Comparison of ENCODE assay signal across 20 mouse cellular contexts in genomic region chr16:57417017-57417416, GRCm38 (mm10).
DNase-seq lines count a peak whose midpoint lies in the region; ATAC-seq and TF ChIP-seq lines count a peak whose summit lies in the region.
"Had no signal": no experiment of that assay in that cellular context is flagged by ENCODE, and none has a peak within 500 bp of the region (broad histone marks: within the 10 kb centered on the region; RNA-seq: fewer than 3 reads in every experiment).

No protein-coding gene starts in this region.

- no peaks in the 10 kb centered on the region for H3K36me3 ChIP-seq in heart, embryonic 10.5 days
- H3K36me3 ChIP-seq in heart, adult 2 months (ENCODE audit: control insufficient read depth, insufficient read depth, low read length), result peaks cover 10% of the 10 kb centered on the region
- no peaks in the 10 kb centered on the region for H3K36me3 ChIP-seq in heart, embryonic 15.5 days
- H3K36me3 ChIP-seq in lung, embryonic 14.5 days (ENCODE audit: insufficient read depth), result no peaks in the 10 kb centered on the region
- H3K36me3 ChIP-seq in hindbrain, embryonic 14.5 days (replicated peaks; ENCODE audit: control insufficient read depth, insufficient read depth), result no peaks in the 10 kb centered on the region
- H3K36me3 ChIP-seq: embryonic facial prominence, embryonic 13.5 days; hindbrain, embryonic 15.5 days had no signal

- no peak overlapping the region for H3K4me3 ChIP-seq in heart, embryonic 10.5 days
- H3K4me3 ChIP-seq in heart, adult 2 months, result no peak overlapping the region
- H3K4me3 ChIP-seq in heart, embryonic 15.5 days, result no peak overlapping the region
- H3K4me3 ChIP-seq in lung, embryonic 14.5 days (ENCODE audit: low read depth, low read length), result no peak overlapping the region
- H3K4me3 ChIP-seq in hindbrain, embryonic 14.5 days (replicated peaks; ENCODE audit: low read length), result no peak overlapping the region
- H3K4me3 ChIP-seq: embryonic facial prominence, embryonic 13.5 days; forebrain, embryonic 13.5 days; hindbrain, embryonic 15.5 days had no signal

- TF ChIP-seq POLR2A in heart, adult 2 months (IDR thresholded peaks at IDR 0.05; ENCODE audit: insufficient read depth, low read depth, low read length), result no peak

- no peak for ATAC-seq in heart, embryonic 15.5 days (replicated peaks; ENCODE audit: insufficient number of reproducible peaks, insufficient read depth, low FRiP score, low read depth)
- ATAC-seq in lung, embryonic 14.5 days (ENCODE audit: insufficient read depth), result peak; percentile 21; the same call in 1 of the 2 replicates
- ATAC-seq in hindbrain, embryonic 14.5 days (ENCODE audit: low FRiP score), result no peak
- ATAC-seq: forebrain, embryonic 13.5 days; forebrain, postnatal 0 days; intestine, embryonic 16.5 days had no signal

- no peak overlapping the region for H3K9ac ChIP-seq in heart, adult 2 months (ENCODE audit: low read depth, low read length)
- no peak overlapping the region for H3K9ac ChIP-seq in heart, embryonic 15.5 days
- no peak overlapping the region for H3K9ac ChIP-seq in lung, embryonic 14.5 days
- no peak overlapping the region for H3K9ac ChIP-seq in hindbrain, embryonic 14.5 days
- H3K9ac ChIP-seq: embryonic facial prominence, embryonic 13.5 days; forebrain, embryonic 13.5 days; forebrain, postnatal 0 days; hindbrain, embryonic 15.5 days had no signal

- H3K27me3 ChIP-seq in heart, embryonic 10.5 days (ENCODE audit: insufficient read depth, poor library complexity, severe bottlenecking), result no peaks in the 10 kb centered on the region
- no peaks in the 10 kb centered on the region; the same call in 1 of the 2 replicates for H3K27me3 ChIP-seq in heart, adult 2 months (ENCODE audit: control insufficient read depth, insufficient read depth, low read length)
- no peaks in the 10 kb centered on the region for H3K27me3 ChIP-seq in heart, embryonic 15.5 days
- no peaks in the 10 kb centered on the region for H3K27me3 ChIP-seq in lung, embryonic 14.5 days (ENCODE audit: insufficient read depth, low read length)
- H3K27me3 ChIP-seq in hindbrain, embryonic 14.5 days (ENCODE audit: control insufficient read depth, insufficient read depth, low read length), result no peaks in the 10 kb centered on the region
- H3K27me3 ChIP-seq: embryonic facial prominence, embryonic 13.5 days; forebrain, embryonic 13.5 days; hindbrain, embryonic 15.5 days had no signal

- TF ChIP-seq EP300 in heart, adult 2 months (IDR thresholded peaks at IDR 0.05; ENCODE audit: insufficient read depth, low read depth, low read length), result no peak

- H3K4me1 ChIP-seq in heart, embryonic 10.5 days, result peaks cover 38% of the 10 kb centered on the region
- peaks cover 16% of the 10 kb centered on the region for H3K4me1 ChIP-seq in heart, adult 2 months (ENCODE audit: control insufficient read depth, insufficient read depth, low read length)
- peaks cover 26% of the 10 kb centered on the region for H3K4me1 ChIP-seq in heart, embryonic 15.5 days (replicated peaks)
- peaks cover 21% of the 10 kb centered on the region for H3K4me1 ChIP-seq in lung, embryonic 14.5 days (ENCODE audit: insufficient read depth)
- no peaks in the 10 kb centered on the region; the same call in 1 of the 2 replicates for H3K4me1 ChIP-seq in hindbrain, embryonic 14.5 days (replicated peaks; ENCODE audit: control insufficient read depth, insufficient read depth, low read length)
- H3K4me1 ChIP-seq: hindbrain, embryonic 15.5 days had no signal

- no peaks in the 10 kb centered on the region for H3K9me3 ChIP-seq in heart, embryonic 10.5 days
- no peaks in the 10 kb centered on the region for H3K9me3 ChIP-seq in heart, embryonic 15.5 days (replicated peaks)
- no peaks in the 10 kb centered on the region for H3K9me3 ChIP-seq in lung, embryonic 14.5 days (ENCODE audit: low read depth, low read length)
- H3K9me3 ChIP-seq in hindbrain, embryonic 14.5 days (ENCODE audit: control insufficient read depth, low read length), result no peaks in the 10 kb centered on the region
- H3K9me3 ChIP-seq: forebrain, embryonic 13.5 days; hindbrain, embryonic 15.5 days had no signal

- no peaks in the 10 kb centered on the region for H3K79me2 ChIP-seq in heart, adult 2 months (replicated peaks; ENCODE audit: control insufficient read depth, insufficient read depth, low read length)

- H3K27ac ChIP-seq in heart, embryonic 10.5 days, result peak overlapping the region; percentile 62; the same call in 1 of the 2 replicates
- no peak overlapping the region for H3K27ac ChIP-seq in heart, adult 2 months
- no peak overlapping the region for H3K27ac ChIP-seq in heart, embryonic 15.5 days
- H3K27ac ChIP-seq in lung, embryonic 14.5 days (ENCODE audit: low read depth), result no peak overlapping the region
- no peak overlapping the region for H3K27ac ChIP-seq in hindbrain, embryonic 14.5 days
- H3K27ac ChIP-seq: embryonic facial prominence, embryonic 13.5 days; forebrain, embryonic 13.5 days; hindbrain, embryonic 15.5 days had no signal

- WGBS in heart, embryonic 10.5 days, result 34% methylated on average over 9 of the region's 9 CpGs
- WGBS in heart, adult 2 months, result 78% methylated on average over 9 of the region's 9 CpGs
- WGBS in heart, embryonic 15.5 days, result 40% methylated on average over 9 of the region's 9 CpGs
- WGBS in lung, embryonic 14.5 days, result 67% methylated on average over 9 of the region's 9 CpGs
- 93% methylated on average over 9 of the region's 9 CpGs for WGBS in hindbrain, embryonic 14.5 days

- intact Hi-C loops in heart, adult 2 months (cut with DNase I), result no loop called here

- TF ChIP-seq CTCF in heart, adult 2 months (IDR thresholded peaks at IDR 0.05), result no peak
- TF ChIP-seq CTCF in lung, embryonic 14.5 days (IDR thresholded peaks at IDR 0.05; ENCODE audit: low read depth), result no peak

- DNase-seq in heart, embryonic 10.5 days (ENCODE audit: low spot score), result no peak
- no peak for DNase-seq in heart, adult 2 months
- DNase-seq in heart, adult 9 months (ENCODE audit: low spot score in 2 of 2), result no peak
- DNase-seq in lung, embryonic 14.5 days, result no peak
- DNase-seq in lung, postnatal 4 days, result no peak
- DNase-seq in ZHBTc4 (ENCODE audit: low read depth, low spot score), result peak; percentile 58
- DNase-seq in hindbrain, embryonic 14.5 days (ENCODE audit: low spot score), result no peak
- DNase-seq: adrenal gland, adult 2 months; adrenal gland, postnatal 25 days; cerebellum, adult 18-20 months; cerebellum, adult 9-11 months; cerebellum, postnatal 36 days; forebrain, postnatal 0 days; gastrocnemius, postnatal 14 days; kidney, adult 2 months had no signal

- peak overlapping the region; percentile 27 for H3K4me2 ChIP-seq in heart, embryonic 15.5 days
- H3K4me2 ChIP-seq in lung, embryonic 14.5 days, result no peak overlapping the region
- H3K4me2 ChIP-seq in hindbrain, embryonic 14.5 days (replicated peaks), result no peak overlapping the region
- H3K4me2 ChIP-seq: embryonic facial prominence, embryonic 13.5 days; forebrain, embryonic 13.5 days; hindbrain, embryonic 15.5 days had no signal
